Comparison of ENCODE assay signal across 10 mouse cellular contexts in genomic region chr3:88226101-88226845, GRCm38 (mm10). TPM values are rescaled to one million over a fixed set of nuclear protein-coding genes. Genes with fewer than 3 reads are reported as not detected.
A peak's percentile ranks its signal among the peaks of the same experiment; 100 is the strongest.
DNase-seq lines count a peak whose midpoint lies in the region; ATAC-seq lines count a peak whose summit lies in the region.
"Had no signal": no experiment of that assay in that cellular context is flagged by ENCODE, and none has a peak within 500 bp of the region (broad histone marks: within the 10 kb centered on the region; RNA-seq: fewer than 3 reads in every experiment).

No protein-coding gene starts in this region.

- no peak for ATAC-seq in hindbrain, embryonic 11.5 days (ENCODE audit: low FRiP score)
- no peak; the same call in 1 of the 2 replicates for ATAC-seq in midbrain, embryonic 14.5 days (ENCODE audit: low FRiP score, low TSS enrichment)

- 82% methylated on average over 10 of the region's 10 CpGs for WGBS in hindbrain, embryonic 11.5 days
- 65% methylated on average over 10 of the region's 10 CpGs for WGBS in midbrain, embryonic 14.5 days

- no peaks in the 10 kb centered on the region for H3K9me3 ChIP-seq in hindbrain, embryonic 11.5 days (ENCODE audit: control insufficient read depth, low read length)
- H3K9me3 ChIP-seq in midbrain, embryonic 14.5 days (ENCODE audit: control insufficient read depth, low read length) = no peaks in the 10 kb centered on the region

- H3K27ac ChIP-seq in hindbrain, embryonic 11.5 days (ENCODE audit: low read depth, low read length) = peak overlapping the region; percentile 94
- H3K27ac ChIP-seq in midbrain, embryonic 14.5 days (replicated peaks; ENCODE audit: low read depth, low read length) = peak overlapping the region; percentile 95

- no peak overlapping the region for H3K9ac ChIP-seq in hindbrain, embryonic 11.5 days (ENCODE audit: low read depth, low read length)
- 0 out of 2 replicates have a peak overlapping the region, but pooled peaks have one; percentile 17 for H3K9ac ChIP-seq in midbrain, embryonic 14.5 days (replicated peaks; ENCODE audit: low read length)

- peak; percentile 97 for DNase-seq in brain, adult 2 months (ENCODE audit: low read depth, low spot score)
- DNase-seq in cerebellum, adult 8-10 months = peak; percentile 88
- DNase-seq in hindbrain, embryonic 11.5 days (ENCODE audit: low spot score) = no peak
- DNase-seq in midbrain, embryonic 14.5 days = peak; percentile 71
- no peak for DNase-seq in yolk sac, embryonic 10.5 days (ENCODE audit: low spot score)
- no peak for DNase-seq in urinary bladder, postnatal 4 days (ENCODE audit: low spot score in 2 of 2)
- no peak for DNase-seq in urinary bladder, adult 2 months (ENCODE audit: low spot score)
- DNase-seq: gastrocnemius, postnatal 25 days; kidney, adult 11 months; lung, postnatal 36 days had no signal

- no peaks in the 10 kb centered on the region; the same call in 1 of the 2 replicates for H3K36me3 ChIP-seq in hindbrain, embryonic 11.5 days (ENCODE audit: control insufficient read depth, insufficient read depth, low read length)
- peaks cover 70% of the 10 kb centered on the region for H3K36me3 ChIP-seq in midbrain, embryonic 14.5 days (ENCODE audit: control insufficient read depth, insufficient read depth, low read length)

- no peak overlapping the region for H3K4me3 ChIP-seq in hindbrain, embryonic 11.5 days (ENCODE audit: low read depth, low read length)
- no peak overlapping the region for H3K4me3 ChIP-seq in midbrain, embryonic 14.5 days (replicated peaks; ENCODE audit: low read depth, low read length)

- H3K27me3 ChIP-seq in hindbrain, embryonic 11.5 days (ENCODE audit: control insufficient read depth, insufficient read depth, low read length) = peaks cover 3% of the 10 kb centered on the region
- H3K27me3 ChIP-seq in midbrain, embryonic 14.5 days (ENCODE audit: control insufficient read depth, insufficient read depth, low read length) = no peaks in the 10 kb centered on the region

- H3K4me2 ChIP-seq in hindbrain, embryonic 11.5 days (replicated peaks; ENCODE audit: low read depth, low read length) = no peak overlapping the region
- H3K4me2 ChIP-seq in midbrain, embryonic 14.5 days (ENCODE audit: low read length) = no peak overlapping the region

- H3K4me1 ChIP-seq in hindbrain, embryonic 11.5 days (replicated peaks; ENCODE audit: control insufficient read depth, insufficient read depth, low read length) = peaks cover 43% of the 10 kb centered on the region
- peaks cover 54% of the 10 kb centered on the region for H3K4me1 ChIP-seq in midbrain, embryonic 14.5 days (ENCODE audit: control insufficient read depth, insufficient read depth, low read length)

RNA-seq across cellular contexts. Expression of gene Rhbg, which starts 28.2 kb away (rescaled TPM):
- polyA plus RNA-seq in hindbrain, embryonic 11.5 days (2014; fragmentation: Nextera tagmentation; extraction: Ambion mirVana) = 0.13 and 0.25 TPM in 2 replicates
- polyA plus RNA-seq in midbrain, embryonic 14.5 days (2014; fragmentation: Nextera tagmentation; extraction: Ambion mirVana) = 0.21 and 0.22 TPM in 2 replicates
- 3.9 and 4.8 TPM in 2 replicates for polyA plus RNA-seq in urinary bladder, adult 2 months (2012; rRNA removed)

Comparison
In these comparisons a context has a peak if more than half of its experiments do, and no peak if none do; other contexts are left out.
1. DNase-seq: peak in brain, adult 2 months (single experiment), cerebellum, adult 8-10 months (single experiment) and midbrain, embryonic 14.5 days (single experiment); none in hindbrain, embryonic 11.5 days (single experiment), yolk sac, embryonic 10.5 days (single experiment), urinary bladder, postnatal 4 days (0 of 2) and urinary bladder, adult 2 months (single experiment).